Mouse (Mus musculus) forebrain, embryonic 15.5 days (tissue): ENCODE results near the gene Gpr171. TPM values are rescaled to one million over a fixed set of nuclear protein-coding genes. Genes with fewer than 3 reads are reported as not detected.
"Not testable (repeated sequence)": the region's sequence is repeated elsewhere in the genome, so short reads cannot be mapped to it uniquely, and the experiment has no call there.

Experiments used
- ATAC-seq: fragments of 200-750 bp; cut with Nextera tagmentation; replicated peaks from 2 replicates; pipeline ENCODE4 v1.8.0; 2017; ENCODE audit warnings: mild to moderate bottlenecking, moderate TSS enrichment, moderate library complexity
- H3K27ac ChIP-seq: fragments of 300-500 bp; sonication (generic); replicated peaks from 2 replicates; pipeline ENCODE4 v1.5.1; 2015; ENCODE audit warnings: mild to moderate bottlenecking, inconsistent platforms
- H3K27me3 ChIP-seq: fragments of 300-500 bp; sonication (generic); 2 replicates; pipeline ENCODE4 v1.6.1; 2015; ENCODE audit warnings: inconsistent platforms
- H3K36me3 ChIP-seq: fragments of 300-500 bp; sonication (generic); 2 replicates; pipeline ENCODE4 v1.6.1; 2015; ENCODE audit warnings: mild to moderate bottlenecking, inconsistent platforms
- H3K4me1 ChIP-seq: fragments of 300-500 bp; sonication (generic); 2 replicates; pipeline ENCODE4 v1.6.1; 2015; ENCODE audit warnings: inconsistent platforms
- H3K4me2 ChIP-seq: fragments of 300-500 bp; sonication (generic); replicated peaks from 2 replicates; pipeline ENCODE4 v1.6.1; 2015; ENCODE audit warnings: mild to moderate bottlenecking, inconsistent platforms
- H3K4me3 ChIP-seq: fragments of 300-500 bp; sonication (generic); 2 replicates; pipeline ENCODE4 v1.5.1; 2015; ENCODE audit warnings: mild to moderate bottlenecking, inconsistent platforms
- H3K9ac ChIP-seq: fragments of 300-500 bp; sonication (generic); replicated peaks from 2 replicates; pipeline ENCODE4 v1.6.1; 2015; ENCODE audit warnings: mild to moderate bottlenecking, inconsistent platforms
- H3K9me3 ChIP-seq: fragments of 300-500 bp; sonication (generic); 2 replicates; pipeline ENCODE4 v1.6.1; 2016; ENCODE audit warnings: inconsistent platforms
- WGBS: fragments of 180-500 bp; shearing (Covaris S2); methylation state at CpG from one replicate; pipeline ENCODE4 v1.1.7; 2015; ENCODE audit warnings: mixed read lengths; 5-methylcytosine and 5-hydroxymethylcytosine counted together
- polyA plus RNA-seq: library from polyadenylated mRNA; unstranded; fragments of >200 nt; fragmentation: Nextera tagmentation; extraction: Ambion mirVana; gene quantifications from 2 replicates; pipeline ENCODE4 v1.2.1, GENCODE M21; 2015

Gene Gpr171
- polyA plus RNA-seq, 1 experiment from 2014 or later: 1.0 TPM

- Histone ChIP-seq H3K9ac (no peak overlapping the region), H3K9me3 (no peaks in the 10 kb centered on the region), H3K4me1 (no peaks in the 10 kb centered on the region), H3K4me3 (no peak overlapping the region), H3K27me3 (no peaks in the 10 kb centered on the region), H3K27ac (no peak overlapping the region), H3K36me3 (no peaks in the 10 kb centered on the region), H3K4me2 (no peak overlapping the region)
- WGBS: 91% methylated on average over 4 of the region's 4 CpGs
- ATAC-seq: no peak
Measured at GRCm38 (mm10) chr3:59107439-59107838, 5.8 kb upstream of the Gpr171 start.

GRCm38 (mm10) chr3:59104462-59104861, 2.8 kb upstream of the Gpr171 start:
- Histone ChIP-seq H3K9ac (no peak overlapping the region), H3K4me1 (no peaks in the 10 kb centered on the region), H3K36me3 (no peaks in the 10 kb centered on the region), H3K4me3 (no peak overlapping the region), H3K27ac (no peak overlapping the region), H3K27me3 (no peaks in the 10 kb centered on the region), H3K4me2 (no peak overlapping the region), H3K9me3 (no peaks in the 10 kb centered on the region)
- 85% methylated on average over 4 of the region's 4 CpGs for WGBS
- ATAC-seq: no peak

GRCm38 (mm10) chr3:59102146-59102545, 525 bp upstream of the Gpr171 start:
- no peaks in the 10 kb centered on the region for H3K4me1 ChIP-seq
- no peak for ATAC-seq
- H3K9me3 ChIP-seq: no peaks in the 10 kb centered on the region
- H3K4me2 ChIP-seq: no peak overlapping the region
- H3K27me3 ChIP-seq: no peaks in the 10 kb centered on the region
- no peak overlapping the region for H3K9ac ChIP-seq
- H3K4me3 ChIP-seq: no peak overlapping the region
- 91% methylated on average over 2 of the region's 2 CpGs for WGBS
- H3K27ac ChIP-seq: no peak overlapping the region
- no peaks in the 10 kb centered on the region for H3K36me3 ChIP-seq

GRCm38 (mm10) chr3:59098540-59098939, 3.1 kb downstream of the Gpr171 start:
- Histone ChIP-seq H3K9me3 (no peaks in the 10 kb centered on the region), H3K4me2 (no peak overlapping the region), H3K4me3 (no peak overlapping the region), H3K9ac (no peak overlapping the region), H3K4me1 (no peaks in the 10 kb centered on the region), H3K36me3 (no peaks in the 10 kb centered on the region), H3K27me3 (no peaks in the 10 kb centered on the region), H3K27ac (no peak overlapping the region)
- 83% methylated on average over 10 of the region's 10 CpGs for WGBS
- ATAC-seq: no peak

GRCm38 (mm10) chr3:59097421-59097820, 4.2 kb downstream of the Gpr171 start:
- no peak for ATAC-seq
- H3K9ac ChIP-seq: no peak overlapping the region
- H3K4me3 ChIP-seq: no peak overlapping the region
- 78% methylated on average over 6 of the region's 6 CpGs for WGBS
- no peaks in the 10 kb centered on the region for H3K9me3 ChIP-seq
- no peaks in the 10 kb centered on the region for H3K36me3 ChIP-seq
- no peak overlapping the region for H3K27ac ChIP-seq
- H3K27me3 ChIP-seq: no peaks in the 10 kb centered on the region
- H3K4me1 ChIP-seq: no peaks in the 10 kb centered on the region
- H3K4me2 ChIP-seq: no peak overlapping the region

GRCm38 (mm10) chr3:59092702-59093101, 8.9 kb downstream of the Gpr171 start:
- H3K9ac ChIP-seq: no peak overlapping the region
- H3K4me2 ChIP-seq: no peak overlapping the region
- H3K27ac ChIP-seq: no peak overlapping the region
- no peaks in the 10 kb centered on the region for H3K27me3 ChIP-seq
- no peaks in the 10 kb centered on the region for H3K9me3 ChIP-seq
- H3K36me3 ChIP-seq: no peaks in the 10 kb centered on the region
- no peaks in the 10 kb centered on the region for H3K4me1 ChIP-seq
- no peak overlapping the region for H3K4me3 ChIP-seq
- WGBS: 86% methylated on average over 11 of the region's 11 CpGs
- no peak for ATAC-seq

GRCm38 (mm10) chr3:59080919-59081318, 20.7 kb downstream of the Gpr171 start:
- WGBS: 21% methylated on average over 7 of the region's 7 CpGs

GRCm38 (mm10) chr3:59080293-59080916, 21.2 kb downstream of the Gpr171 start:
- Histone ChIP-seq H3K9me3 (no peaks in the 10 kb centered on the region), H3K4me3 (no peak overlapping the region), H3K36me3 (no peaks in the 10 kb centered on the region), H3K4me1 (no peaks in the 10 kb centered on the region), H3K4me2 (no peak overlapping the region), H3K27me3 (no peaks in the 10 kb centered on the region), H3K27ac (no peak overlapping the region), H3K9ac (no peak overlapping the region)
- ATAC-seq: no peak
- 22% methylated on average over 6 of the region's 6 CpGs for WGBS

More at GRCm38 (mm10) chr3:59080919-59081318, 20.7 kb downstream of the Gpr171 start:
- Histone ChIP-seq H3K4me2 (no peak overlapping the region), H3K36me3 (no peaks in the 10 kb centered on the region), H3K4me1 (no peaks in the 10 kb centered on the region), H3K9me3 (no peaks in the 10 kb centered on the region), H3K4me3 (no peak overlapping the region), H3K27ac (no peak overlapping the region), H3K9ac (no peak overlapping the region), H3K27me3 (no peaks in the 10 kb centered on the region)
- ATAC-seq: no peak

- Histone ChIP-seq H3K27ac (no peak overlapping the region), H3K9me3 (no peaks in the 10 kb centered on the region), H3K4me1 (no peaks in the 10 kb centered on the region), H3K36me3 (no peaks in the 10 kb centered on the region), H3K9ac (no peak overlapping the region), H3K4me2 (no peak overlapping the region), H3K27me3 (no peaks in the 10 kb centered on the region), H3K4me3 (no peak overlapping the region)
- WGBS: 40% methylated on average over 4 of the region's 4 CpGs
- ATAC-seq: peak; percentile 60; the same call in 1 of the 2 replicates
Measured at GRCm38 (mm10) chr3:59079327-59079726, 22.3 kb downstream of the Gpr171 start.

- H3K27ac ChIP-seq: no peak overlapping the region
- H3K4me2 ChIP-seq: no peak overlapping the region
- no peaks in the 10 kb centered on the region for H3K4me1 ChIP-seq
- WGBS: 88% methylated on average over 11 of the region's 11 CpGs
- H3K36me3 ChIP-seq: no peaks in the 10 kb centered on the region
- no peaks in the 10 kb centered on the region for H3K9me3 ChIP-seq
- H3K4me3 ChIP-seq: no peak overlapping the region
- no peak for ATAC-seq
- no peaks in the 10 kb centered on the region for H3K27me3 ChIP-seq
- no peak overlapping the region for H3K9ac ChIP-seq
Measured at GRCm38 (mm10) chr3:59078585-59078984, 23.0 kb downstream of the Gpr171 start.

GRCm38 (mm10) chr3:59077278-59077677, 24.3 kb downstream of the Gpr171 start:
- no peak for ATAC-seq
- H3K36me3 ChIP-seq: no peaks in the 10 kb centered on the region
- no peaks in the 10 kb centered on the region for H3K4me1 ChIP-seq
- H3K27me3 ChIP-seq: no peaks in the 10 kb centered on the region
- H3K9ac ChIP-seq: no peak overlapping the region
- H3K4me3 ChIP-seq: no peak overlapping the region
- WGBS: 52% methylated on average over 4 of the region's 4 CpGs
- no peak overlapping the region for H3K27ac ChIP-seq
- H3K4me2 ChIP-seq: no peak overlapping the region
- H3K9me3 ChIP-seq: no peaks in the 10 kb centered on the region

GRCm38 (mm10) chr3:59069071-59069470, 32.5 kb downstream of the Gpr171 start:
- not testable (repeated sequence) for H3K27ac ChIP-seq, H3K27me3 ChIP-seq, ATAC-seq, H3K9ac ChIP-seq, H3K36me3 ChIP-seq, H3K9me3 ChIP-seq, H3K4me1 ChIP-seq, H3K4me3 ChIP-seq, H3K4me2 ChIP-seq
- WGBS: 81% methylated on average over 1 of the region's 1 CpGs
